Mouse (Mus musculus) ES-E14 (cell line): ENCODE data around the gene Klhl30.

Experiments used
- HCFC1 ChIP-seq: IDR thresholded peaks from 2 replicates; pipeline ENCODE4 v1.6.1; 2012; ENCODE audit warnings: low read length, inconsistent platforms, borderline replicate concordance; ENCODE audit not compliant: insufficient read depth
- ZC3H11A ChIP-seq: IDR thresholded peaks from 2 replicates; pipeline ENCODE4 v1.6.1; 2012; ENCODE audit warnings: low read depth, mild to moderate bottlenecking, inconsistent platforms, low read length, borderline replicate concordance

GRCm38 (mm10) chr1:91369408-91369807 lies 18.6 kb downstream of the Klhl30 start:
- TF ChIP-seq ZC3H11A: no peak
- TF ChIP-seq HCFC1: no peak
